Mouse (Mus musculus) midbrain, embryonic 13.5 days (tissue): ENCODE data around the gene Mtor. TPM values are rescaled to one million over a fixed set of nuclear protein-coding genes. Genes with fewer than 3 reads are reported as not detected.

Experiments
- ATAC-seq: fragments of 200-750 bp; cut with Nextera tagmentation; 2 replicates; pipeline ENCODE4 v1.8.0; 2017; ENCODE audit warnings: mild to moderate bottlenecking, moderate TSS enrichment, moderate library complexity
- H3K27ac ChIP-seq: fragments of 300-500 bp; sonication (generic); 2 replicates; pipeline ENCODE4 v1.5.1; 2015; ENCODE audit warnings: inconsistent platforms, mild to moderate bottlenecking, moderate library complexity
- H3K27me3 ChIP-seq: fragments of 300-500 bp; sonication (generic); 2 replicates; pipeline ENCODE4 v1.6.1; 2015; ENCODE audit warnings: mild to moderate bottlenecking, inconsistent platforms
- H3K36me3 ChIP-seq: fragments of 300-500 bp; sonication (generic); 2 replicates; pipeline ENCODE4 v1.6.1; 2015; ENCODE audit warnings: mild to moderate bottlenecking, inconsistent platforms
- H3K4me1 ChIP-seq: fragments of 300-500 bp; sonication (generic); replicated peaks from 2 replicates; pipeline ENCODE4 v1.6.1; 2015; ENCODE audit warnings: inconsistent platforms
- H3K4me2 ChIP-seq: fragments of 300-500 bp; sonication (generic); replicated peaks from 2 replicates; pipeline ENCODE4 v1.6.1; 2015; ENCODE audit warnings: moderate library complexity, mild to moderate bottlenecking, inconsistent platforms
- H3K4me3 ChIP-seq: fragments of 300-500 bp; sonication (generic); replicated peaks from 2 replicates; pipeline ENCODE4 v1.5.1; 2015; ENCODE audit warnings: mild to moderate bottlenecking, inconsistent platforms
- H3K9ac ChIP-seq: fragments of 300-500 bp; sonication (generic); replicated peaks from 2 replicates; pipeline ENCODE4 v1.6.1; 2015; ENCODE audit warnings: mild to moderate bottlenecking, inconsistent platforms
- H3K9me3 ChIP-seq: fragments of 300-500 bp; sonication (generic); 2 replicates; pipeline ENCODE4 v1.6.1; 2016; ENCODE audit warnings: mild to moderate bottlenecking, inconsistent platforms
- WGBS: fragments of 180-500 bp; shearing (Covaris S2); methylation state at CpG from one replicate; pipeline ENCODE4 v1.1.7; 2015; 5-methylcytosine and 5-hydroxymethylcytosine counted together
- polyA plus RNA-seq: library from polyadenylated mRNA; unstranded; fragments of >200 nt; fragmentation: Nextera tagmentation; extraction: Ambion mirVana; gene quantifications from 2 replicates; pipeline ENCODE4 v1.2.1, GENCODE M21; 2015

The Mtor gene
- polyA plus RNA-seq, 1 experiment from 2014 or later = 27.3 TPM

DNA sequence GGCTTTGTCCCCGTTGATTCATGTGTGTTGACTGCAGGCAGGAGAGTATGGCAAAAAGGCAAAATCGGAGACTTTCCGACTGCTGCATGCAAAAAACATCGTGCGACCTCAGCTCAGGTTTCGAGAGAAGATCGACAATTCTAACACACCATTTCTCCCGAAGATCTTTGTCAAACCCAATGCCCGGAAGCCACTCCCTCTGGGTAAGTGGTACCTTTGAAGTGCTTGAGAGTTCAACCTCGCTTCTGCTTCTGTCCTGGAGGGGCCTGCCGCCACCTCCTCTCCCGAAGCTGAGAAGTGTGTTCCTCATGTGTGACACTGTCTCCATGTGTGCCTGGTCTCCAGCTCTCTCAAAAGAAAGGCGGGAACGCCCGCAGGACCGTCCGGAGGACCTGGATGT is 114.3 kb downstream of the Mtor start:
- Histone ChIP-seq H3K27me3 (no peaks in the 10 kb centered on the region), H3K4me3 (no peak overlapping the region), H3K9ac (no peak overlapping the region), H3K4me1 (peaks cover 11% of the 10 kb centered on the region), H3K4me2 (no peak overlapping the region), H3K36me3 (peaks cover 77% of the 10 kb centered on the region), H3K9me3 (no peaks in the 10 kb centered on the region), H3K27ac (no peak overlapping the region)
- ATAC-seq = no peak
- 94% methylated on average over 17 of the region's 17 CpGs for WGBS

DNA sequence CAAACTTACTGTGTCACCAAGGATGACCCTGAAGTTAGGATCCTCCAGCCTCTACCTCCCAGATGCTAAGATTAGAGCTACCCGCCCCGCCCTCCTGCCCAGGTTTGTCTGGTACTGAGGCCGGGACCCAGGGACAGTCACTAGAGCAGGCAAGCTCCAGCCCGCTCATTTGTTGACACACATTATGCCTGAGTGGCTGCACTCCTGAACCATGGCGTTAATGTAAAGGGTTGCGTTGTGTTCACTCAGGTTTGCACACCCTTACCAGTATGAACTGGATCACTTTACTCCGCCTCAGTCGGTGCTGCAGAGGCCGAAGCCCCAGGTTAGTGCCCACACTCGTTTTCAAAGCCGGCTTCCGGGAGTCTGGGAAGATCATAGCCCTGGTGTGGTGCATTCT is 115.2 kb downstream of the Mtor start:
- Histone ChIP-seq H3K27me3 (no peaks in the 10 kb centered on the region), H3K4me1 (peaks cover 7% of the 10 kb centered on the region), H3K9me3 (no peaks in the 10 kb centered on the region), H3K36me3 (peaks cover 86% of the 10 kb centered on the region), H3K4me2 (no peak overlapping the region), H3K27ac (no peak overlapping the region), H3K4me3 (no peak overlapping the region), H3K9ac (no peak overlapping the region)
- 99% methylated on average over 12 of the region's 12 CpGs for WGBS
- ATAC-seq = no peak

DNA sequence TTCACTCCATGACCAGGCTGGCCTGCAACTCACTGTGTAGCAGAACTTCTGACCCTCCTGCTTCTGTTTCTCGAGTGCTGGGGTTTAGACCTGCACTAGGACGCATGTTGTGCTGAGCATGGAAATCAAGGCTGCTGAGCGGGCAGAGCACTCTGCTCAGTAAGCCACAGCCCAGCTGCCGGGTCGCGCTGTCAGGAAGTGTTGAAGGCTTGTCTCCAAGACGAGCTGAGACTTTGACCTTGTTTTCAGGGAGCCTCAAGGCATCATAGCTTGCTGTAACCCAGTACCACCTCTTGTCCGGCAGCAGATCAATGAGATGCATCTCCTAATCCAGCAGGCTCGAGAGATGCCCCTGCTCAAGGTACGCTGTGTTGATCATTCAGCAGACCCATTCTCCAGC is 121.7 kb downstream of the Mtor start:
- Histone ChIP-seq H3K27me3 (no peaks in the 10 kb centered on the region), H3K9ac (no peak overlapping the region), H3K9me3 (no peaks in the 10 kb centered on the region), H3K4me2 (no peak overlapping the region), H3K4me1 (no peaks in the 10 kb centered on the region), H3K36me3 (peaks cover 97% of the 10 kb centered on the region), H3K4me3 (no peak overlapping the region), H3K27ac (no peak overlapping the region)
- ATAC-seq = no peak
- 91% methylated on average over 10 of the region's 10 CpGs for WGBS

DNA sequence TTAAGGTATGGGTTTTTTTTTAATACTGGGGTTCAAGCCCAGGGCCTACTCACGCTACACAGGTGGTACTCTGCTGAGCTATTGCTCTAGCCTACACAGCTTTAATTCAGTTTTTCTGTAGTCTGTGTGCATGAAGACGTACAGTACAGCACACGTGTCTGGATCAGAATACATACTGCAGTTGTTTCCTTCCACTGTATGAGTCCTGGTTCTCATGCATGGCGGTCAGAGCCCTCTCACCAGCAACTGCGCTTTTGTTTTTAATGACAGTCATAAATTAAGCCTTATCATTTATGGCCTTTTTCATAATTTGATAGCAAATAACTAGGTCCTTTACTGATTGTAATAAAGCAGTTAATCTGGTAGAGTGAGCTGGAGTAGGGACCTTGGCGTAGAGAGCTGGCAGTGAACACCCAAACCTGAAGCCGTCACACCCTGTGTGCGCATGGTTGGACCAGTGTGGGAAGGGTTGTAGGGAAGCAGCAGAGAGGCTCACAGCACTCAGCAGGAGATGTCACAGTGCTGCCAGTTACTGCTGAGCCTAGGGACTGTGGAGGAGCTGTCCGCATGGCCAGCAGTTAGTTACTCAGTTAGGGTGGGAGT is 122.4 kb downstream of the Mtor start:
- no peak overlapping the region for H3K27ac ChIP-seq
- H3K4me3 ChIP-seq = no peak overlapping the region
- no peak overlapping the region for H3K4me2 ChIP-seq
- no peaks in the 10 kb centered on the region for H3K4me1 ChIP-seq
- H3K9me3 ChIP-seq = no peaks in the 10 kb centered on the region
- peaks cover 97% of the 10 kb centered on the region for H3K36me3 ChIP-seq
- H3K9ac ChIP-seq = no peak overlapping the region
- WGBS = 96% methylated on average over 9 of the region's 9 CpGs
- H3K27me3 ChIP-seq = no peaks in the 10 kb centered on the region
- ATAC-seq = no peak

DNA sequence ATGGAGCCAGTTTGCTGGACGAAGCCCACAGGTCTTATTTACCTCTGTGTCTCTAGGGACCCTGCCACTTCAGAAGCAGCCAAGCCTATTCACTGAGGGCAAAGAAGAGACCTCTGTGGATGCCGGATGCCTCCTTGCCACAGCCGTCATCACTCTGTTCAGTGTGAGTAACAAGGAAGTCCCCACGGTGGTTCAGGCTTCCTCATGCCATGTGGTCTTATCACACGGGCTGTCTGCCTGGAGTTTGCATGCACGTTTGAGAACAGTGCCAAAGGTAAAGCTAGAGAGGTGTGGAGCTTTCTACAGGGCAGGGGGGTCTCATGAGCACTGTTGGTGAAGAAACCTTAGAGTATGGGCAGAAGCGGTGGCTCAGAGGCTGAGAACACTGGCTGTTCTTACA is 124.8 kb downstream of the Mtor start:
- no peaks in the 10 kb centered on the region for H3K4me1 ChIP-seq
- H3K9ac ChIP-seq = no peak overlapping the region
- ATAC-seq = no peak
- H3K27ac ChIP-seq = no peak overlapping the region
- no peaks in the 10 kb centered on the region for H3K9me3 ChIP-seq
- WGBS = 96% methylated on average over 7 of the region's 7 CpGs
- H3K4me3 ChIP-seq = no peak overlapping the region
- H3K36me3 ChIP-seq = peaks cover 97% of the 10 kb centered on the region
- H3K27me3 ChIP-seq = no peaks in the 10 kb centered on the region
- no peak overlapping the region for H3K4me2 ChIP-seq

DNA sequence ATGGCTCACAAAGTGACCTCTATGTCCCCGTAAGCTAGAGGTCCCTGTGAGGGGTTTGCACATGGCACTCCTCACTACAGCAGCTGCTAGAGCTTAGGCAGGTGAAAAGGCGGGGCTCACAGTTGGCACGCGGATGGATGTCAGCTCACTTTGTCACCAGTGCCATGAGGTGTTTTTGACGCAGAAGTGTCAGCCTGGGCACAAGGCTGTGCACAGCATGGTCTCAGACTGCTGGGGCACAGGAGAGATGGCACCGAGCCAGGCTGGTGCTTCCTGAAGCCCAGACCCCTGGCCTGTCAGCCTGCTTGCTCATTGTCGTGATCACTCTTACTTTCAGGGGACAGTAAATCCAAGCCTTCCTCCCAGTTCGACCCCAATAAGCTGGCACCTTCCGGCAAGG is 132.4 kb downstream of the Mtor start:
- H3K4me2 ChIP-seq = no peak overlapping the region
- no peaks in the 10 kb centered on the region for H3K4me1 ChIP-seq
- no peaks in the 10 kb centered on the region for H3K9me3 ChIP-seq
- H3K27ac ChIP-seq = no peak overlapping the region
- no peak for ATAC-seq
- 91% methylated on average over 9 of the region's 9 CpGs for WGBS
- H3K36me3 ChIP-seq = peaks cover 77% of the 10 kb centered on the region
- no peak overlapping the region for H3K4me3 ChIP-seq
- H3K9ac ChIP-seq = no peak overlapping the region
- H3K27me3 ChIP-seq = no peaks in the 10 kb centered on the region

DNA sequence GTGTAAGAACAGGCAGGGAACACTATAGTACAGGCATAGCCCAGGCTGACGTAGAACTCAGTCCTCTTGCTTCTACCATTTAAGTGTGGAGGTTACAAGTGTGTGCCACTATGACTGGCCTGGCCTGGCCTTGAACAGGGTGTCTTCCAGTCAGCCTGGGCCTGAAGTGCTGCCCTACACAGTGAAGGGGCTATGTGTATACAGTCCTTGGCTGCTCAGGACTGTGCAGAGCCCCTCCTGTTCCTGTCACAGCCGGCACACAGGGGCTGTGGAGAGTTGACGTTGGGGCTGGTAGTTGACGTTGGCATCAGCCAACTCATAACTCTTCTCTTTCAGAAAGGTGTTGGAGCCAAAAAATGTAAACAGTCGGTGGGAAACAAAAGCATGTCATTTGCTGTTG is 133.0 kb downstream of the Mtor start:
- Histone ChIP-seq H3K4me1 (no peaks in the 10 kb centered on the region), H3K9ac (no peak overlapping the region), H3K36me3 (peaks cover 70% of the 10 kb centered on the region), H3K27ac (no peak overlapping the region), H3K4me3 (no peak overlapping the region), H3K4me2 (no peak overlapping the region), H3K27me3 (no peaks in the 10 kb centered on the region), H3K9me3 (no peaks in the 10 kb centered on the region)
- 93% methylated on average over 5 of the region's 5 CpGs for WGBS
- ATAC-seq = no peak

DNA sequence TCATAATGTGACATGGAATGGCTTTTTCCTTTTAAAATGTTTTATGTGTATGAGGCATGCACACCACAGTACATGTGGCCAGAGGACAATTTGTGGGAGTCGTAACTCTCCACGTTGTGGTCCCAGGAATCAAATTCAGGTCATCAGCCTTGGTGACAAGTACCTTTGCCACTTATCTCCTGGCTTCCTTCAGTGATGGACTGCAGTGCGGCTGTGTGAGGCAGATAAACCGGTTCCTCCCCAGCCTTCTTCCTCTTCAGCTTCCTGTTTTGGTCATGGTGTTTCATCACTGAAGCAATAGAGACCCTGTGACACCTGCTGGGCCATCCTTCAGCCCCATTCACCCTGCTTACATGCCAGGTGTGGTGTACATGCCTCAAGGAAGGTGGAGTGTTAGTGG is 134.8 kb downstream of the Mtor start:
- 86% methylated on average over 4 of the region's 4 CpGs for WGBS
- H3K36me3 ChIP-seq = peaks cover 52% of the 10 kb centered on the region
- H3K4me2 ChIP-seq = no peak overlapping the region

DNA sequence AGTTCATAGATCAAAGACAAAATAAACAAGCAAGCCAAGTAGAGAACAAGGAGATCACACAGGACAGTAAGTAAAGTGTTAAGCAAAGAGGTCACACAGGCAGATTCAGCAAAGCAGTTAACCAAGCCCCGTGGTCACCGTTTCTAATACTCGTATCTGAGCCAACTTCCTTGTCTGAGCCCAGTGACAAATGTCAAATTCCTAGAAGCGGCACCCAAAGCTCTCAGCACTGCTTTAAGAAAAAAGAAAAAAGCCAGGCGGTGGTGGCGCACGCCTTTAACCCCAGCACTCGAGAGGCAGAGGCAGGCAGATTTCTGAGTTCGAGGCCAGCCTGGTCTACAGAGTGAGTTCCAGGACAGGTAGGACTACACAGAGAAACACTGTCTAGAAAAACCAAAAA is 138.2 kb downstream of the Mtor start:
- ATAC-seq = no peak
- Histone ChIP-seq H3K9me3 (no peaks in the 10 kb centered on the region), H3K4me2 (no peak overlapping the region), H3K4me3 (no peak overlapping the region), H3K9ac (no peak overlapping the region), H3K4me1 (0 out of 2 replicates have a peak, but pooled peaks cover 4% of the 10 kb centered on the region), H3K27ac (no peak overlapping the region), H3K27me3 (no peaks in the 10 kb centered on the region), H3K36me3 (peaks cover 18% of the 10 kb centered on the region)
- 86% methylated on average over 9 of the region's 9 CpGs for WGBS

More for the DNA sequence above, 134.8 kb downstream of the Mtor start:
- Histone ChIP-seq H3K4me3 (no peak overlapping the region), H3K27ac (no peak overlapping the region), H3K27me3 (no peaks in the 10 kb centered on the region), H3K4me1 (no peaks in the 10 kb centered on the region), H3K9me3 (no peaks in the 10 kb centered on the region), H3K9ac (no peak overlapping the region)
- no peak for ATAC-seq

DNA sequence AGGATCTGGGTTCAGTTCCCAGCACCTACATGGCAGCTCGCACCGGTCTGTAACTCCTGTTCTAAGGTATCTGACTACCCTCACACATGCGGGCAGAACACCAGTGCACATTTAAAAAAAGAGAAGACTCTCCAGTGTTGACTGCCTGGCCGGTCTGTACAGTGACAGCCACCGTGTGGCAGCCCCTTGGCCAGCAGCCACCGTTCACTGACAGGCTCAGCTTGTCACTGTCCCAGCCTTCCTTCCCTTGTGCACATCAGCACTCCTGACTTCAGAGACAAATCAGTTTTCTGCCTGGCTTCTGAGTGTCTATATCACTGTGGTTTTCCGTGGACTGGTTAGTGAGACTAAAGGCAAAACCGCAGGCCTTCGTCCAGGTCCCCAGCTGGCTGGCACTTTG is 140.4 kb downstream of the Mtor start:
- WGBS = 85% methylated on average over 9 of the region's 9 CpGs
- H3K27ac ChIP-seq = no peak overlapping the region

DNA sequence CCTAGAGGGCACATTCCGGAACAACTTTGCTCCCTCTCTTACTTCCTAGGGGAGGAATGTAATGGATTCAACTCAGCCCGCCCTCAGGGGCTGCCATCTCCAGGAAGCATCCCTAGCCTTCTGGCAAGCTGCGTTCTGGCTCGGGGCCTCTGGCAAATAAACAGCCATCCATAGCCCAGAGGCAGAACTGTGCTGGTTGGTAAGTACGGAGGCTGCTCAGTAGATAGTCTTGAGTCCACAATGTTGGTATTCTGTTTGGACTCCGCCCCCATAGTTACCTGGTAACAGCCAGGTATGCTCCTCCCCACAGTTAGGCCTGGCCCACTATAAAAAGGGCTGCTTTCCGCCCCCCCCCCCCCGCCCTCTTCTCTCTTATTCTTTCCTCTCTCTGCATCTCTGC is 141.2 kb downstream of the Mtor start:
- H3K27me3 ChIP-seq = no peaks in the 10 kb centered on the region
- no peak overlapping the region for H3K9ac ChIP-seq
- H3K4me3 ChIP-seq = no peak overlapping the region
- peaks cover 18% of the 10 kb centered on the region for H3K4me1 ChIP-seq
- 73% methylated on average over 6 of the region's 8 CpGs for WGBS
- H3K27ac ChIP-seq = no peak overlapping the region
- H3K4me2 ChIP-seq = no peak overlapping the region
- no peak for ATAC-seq
- peaks cover 18% of the 10 kb centered on the region for H3K36me3 ChIP-seq
- no peaks in the 10 kb centered on the region for H3K9me3 ChIP-seq

More for the DNA sequence above, 140.4 kb downstream of the Mtor start:
- Histone ChIP-seq H3K36me3 (peaks cover 10% of the 10 kb centered on the region), H3K4me2 (no peak overlapping the region), H3K9ac (no peak overlapping the region), H3K9me3 (no peaks in the 10 kb centered on the region), H3K27me3 (no peaks in the 10 kb centered on the region), H3K4me1 (peaks cover 18% of the 10 kb centered on the region), H3K4me3 (no peak overlapping the region)
- no peak for ATAC-seq

DNA sequence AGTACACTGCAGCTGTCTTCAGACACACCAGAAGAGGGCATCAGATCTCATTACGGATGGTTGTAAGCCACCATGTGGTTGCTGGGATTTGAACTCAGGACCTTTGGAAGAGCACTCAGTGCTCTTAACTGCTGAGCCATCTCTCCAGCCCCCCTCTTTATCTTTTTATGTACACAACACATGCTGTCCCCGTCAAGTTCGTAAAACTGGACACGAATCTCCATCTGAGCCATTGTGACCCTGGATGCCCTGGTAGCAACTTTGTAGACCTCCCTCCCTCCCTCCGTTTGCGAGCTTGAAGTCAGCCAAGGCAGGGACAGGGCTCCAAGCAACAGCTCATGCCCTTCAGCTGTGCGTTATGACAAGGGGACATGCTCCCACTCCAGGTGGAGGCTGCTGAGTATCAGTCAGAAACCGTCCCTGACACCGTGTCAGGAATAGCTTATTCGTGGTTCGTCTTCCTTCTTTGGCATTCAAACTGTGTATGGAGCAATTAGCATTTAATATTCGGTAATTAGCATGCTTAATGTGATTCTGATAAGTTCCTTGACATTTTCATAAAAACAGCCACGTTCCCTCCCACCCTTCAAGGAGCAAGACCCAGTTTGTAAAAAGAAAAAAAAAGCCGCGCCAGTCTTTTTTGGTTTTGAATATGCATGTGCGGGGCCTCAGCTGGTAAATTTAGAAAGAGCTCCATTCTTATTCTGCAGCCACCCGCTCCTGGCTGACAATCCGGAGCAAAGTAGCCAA is 142.2 kb downstream of the Mtor start:
- peaks cover 28% of the 10 kb centered on the region for H3K36me3 ChIP-seq
- WGBS = 7% methylated on average over 18 of the region's 18 CpGs
- no peak; the same call in 1 of the 2 replicates for ATAC-seq

More for the DNA sequence above, 142.2 kb downstream of the Mtor start:
- Histone ChIP-seq H3K27ac (peak overlapping the region; percentile 74), H3K9ac (peak overlapping the region; percentile 63; the same call in 1 of the 2 replicates), H3K27me3 (no peaks in the 10 kb centered on the region), H3K4me2 (peak overlapping the region; percentile 96), H3K4me3 (peak overlapping the region; percentile 95), H3K9me3 (no peaks in the 10 kb centered on the region), H3K4me1 (peaks cover 18% of the 10 kb centered on the region)
